Comparison of ENCODE assay signal across 9 mouse cellular contexts in genomic region chr9:45411803-45412202, GRCm38 (mm10). TPM values are rescaled to one million over a fixed set of nuclear protein-coding genes. Genes with fewer than 3 reads are reported as not detected.
DNase-seq lines count a peak whose midpoint lies in the region; ATAC-seq lines count a peak whose summit lies in the region.
"Had no signal": no experiment of that assay in that cellular context is flagged by ENCODE, and none has a peak within 500 bp of the region (broad histone marks: within the 10 kb centered on the region; RNA-seq: fewer than 3 reads in every experiment).

No protein-coding gene starts in this region.

- DNase-seq in right cerebral cortex, postnatal 25 days = peak; percentile 32
- DNase-seq in right cerebral cortex, adult 18-20 months = no peak
- DNase-seq in cerebellum, adult 8-10 months = peak; percentile 63
- peak; percentile 39 for DNase-seq in thymus, postnatal 14 days
- no peak for DNase-seq in adrenal gland, postnatal 4 days (ENCODE audit: low spot score in 2 of 2)

- H3K4me2 ChIP-seq in kidney, embryonic 15.5 days = peak overlapping the region; percentile 50

- H3K4me3 ChIP-seq in kidney, embryonic 15.5 days (replicated peaks) = peak overlapping the region; percentile 23
- H3K4me3 ChIP-seq: myocyte had no signal

- no peaks in the 10 kb centered on the region for H3K36me3 ChIP-seq in kidney, embryonic 15.5 days

- H3K27me3 ChIP-seq in kidney, embryonic 15.5 days = no peaks in the 10 kb centered on the region

- peaks cover 22% of the 10 kb centered on the region for H3K4me1 ChIP-seq in kidney, embryonic 15.5 days

- 0 out of 2 replicates have a peak overlapping the region, but pooled peaks have one; percentile 70 for H3K27ac ChIP-seq in kidney, embryonic 15.5 days

- no peak overlapping the region for H3K9ac ChIP-seq in kidney, embryonic 15.5 days

- WGBS in kidney, embryonic 15.5 days = 16% methylated on average over 7 of the region's 7 CpGs

- no peaks in the 10 kb centered on the region for H3K9me3 ChIP-seq in kidney, embryonic 15.5 days (replicated peaks)

- ATAC-seq in granulocyte monocyte progenitor cell, adult 5-6 weeks (replicated peaks; ENCODE audit: poor library complexity, severe bottlenecking) = 0 out of 2 replicates have a peak, but pooled peaks have one; percentile 17
- ATAC-seq in kidney, embryonic 15.5 days (replicated peaks; ENCODE audit: low FRiP score) = no peak
- ATAC-seq in megakaryocyte progenitor cell, adult 5-6 weeks (replicated peaks; ENCODE audit: poor library complexity) = peak; percentile 62

RNA-seq across cellular contexts. Expression of gene Fxyd2, which starts 12.3 kb away (rescaled TPM):
- not detected in 2 replicates for total RNA-seq in granulocyte monocyte progenitor cell, adult 5-6 weeks (2014; fragmentation: Nextera tagmentation)
- 1.6 and 2.5 TPM in 2 replicates for total RNA-seq in granulocyte monocyte progenitor cell, adult 5-6 weeks (2017)
- polyA plus RNA-seq in kidney, embryonic 15.5 days (2015; fragmentation: Nextera tagmentation; extraction: Ambion mirVana) = 451 and 476 TPM in 2 replicates
- 0.78 and 0.79 TPM in 2 replicates for total RNA-seq in megakaryocyte progenitor cell, adult 5-6 weeks (2015)
- 2.9 TPM in 1 of 2 replicates, not detected in the other for total RNA-seq in megakaryocyte progenitor cell, adult 5-6 weeks (2017)
- total RNA-seq in adrenal gland, postnatal 4 days (2021) = 100 to 1,000 TPM in 1 of 2 experiments, 1 to 10 TPM in 1; 8.6 to 119 TPM

RNA-seq across cellular contexts. Expression of gene Dscaml1, which starts 14.6 kb away (rescaled TPM):
- total RNA-seq in granulocyte monocyte progenitor cell, adult 5-6 weeks (2014; fragmentation: Nextera tagmentation) = not detected in 2 replicates
- not detected in 2 replicates for total RNA-seq in granulocyte monocyte progenitor cell, adult 5-6 weeks (2017)
- 0.13 and 0.30 TPM in 2 replicates for polyA plus RNA-seq in kidney, embryonic 15.5 days (2015; fragmentation: Nextera tagmentation; extraction: Ambion mirVana)
- total RNA-seq in megakaryocyte progenitor cell, adult 5-6 weeks (2015) = not detected in 2 replicates
- total RNA-seq in megakaryocyte progenitor cell, adult 5-6 weeks (2017) = not detected in 2 replicates
- total RNA-seq in adrenal gland, postnatal 4 days (2021) = 1 to 10 TPM; 2.3 to 2.5 TPM
- polyA plus RNA-seq: myocyte had no signal

RNA-seq across cellular contexts. Expression of gene Fxyd6, which starts 41.8 kb away (rescaled TPM):
- total RNA-seq in granulocyte monocyte progenitor cell, adult 5-6 weeks (2014; fragmentation: Nextera tagmentation) = not detected in 2 replicates
- total RNA-seq in granulocyte monocyte progenitor cell, adult 5-6 weeks (2017) = not detected in 2 replicates
- 178 and 187 TPM in 2 replicates for polyA plus RNA-seq in kidney, embryonic 15.5 days (2015; fragmentation: Nextera tagmentation; extraction: Ambion mirVana)
- total RNA-seq in megakaryocyte progenitor cell, adult 5-6 weeks (2015) = not detected in 2 replicates
- 0.07 TPM in 1 of 2 replicates, not detected in the other for total RNA-seq in megakaryocyte progenitor cell, adult 5-6 weeks (2017)
- 100 to 1,000 TPM; 123 to 137 TPM for total RNA-seq in adrenal gland, postnatal 4 days (2021)

Comparison
In these comparisons a context has a peak if more than half of its experiments do, and no peak if none do; other contexts are left out.
1. DNase-seq: peak in right cerebral cortex, postnatal 25 days (single experiment), cerebellum, adult 8-10 months (single experiment) and thymus, postnatal 14 days (single experiment); none in right cerebral cortex, adult 18-20 months (single experiment) and adrenal gland, postnatal 4 days (0 of 2).
2. RNA of gene Fxyd6, which starts 41.8 kb away (total RNA-seq): 123 to 137 TPM in adrenal gland, postnatal 4 days; not detected in granulocyte monocyte progenitor cell, adult 5-6 weeks and 0.07 TPM in megakaryocyte progenitor cell, adult 5-6 weeks; every median in the first group is over 100 times any median in the second.